Mouse (Mus musculus) cerebellum, adult 2 months (tissue): ENCODE measurements at regions not wholly inside any gene's neighbourhood (a gene's known extent, or its start where the extent isn't known, plus 50 kb on each side); places are given as distances from the start of the nearest gene placed in this dataset.

Source experiments
- CTCF ChIP-seq: fragments of 200-500 bp; IDR thresholded peaks from 2 replicates; pipeline ENCODE4 v1.5.1; 2011; ENCODE audit warnings: low read depth, mild to moderate bottlenecking, control low read depth, low read length, moderate library complexity, borderline replicate concordance; ENCODE audit not compliant: insufficient read depth
- POLR2A ChIP-seq: fragments of 200-500 bp; IDR thresholded peaks from 2 replicates; pipeline ENCODE4 v1.6.1; 2011; ENCODE audit warnings: low read length, control low read depth, borderline replicate concordance; ENCODE audit not compliant: insufficient read depth

DNA sequence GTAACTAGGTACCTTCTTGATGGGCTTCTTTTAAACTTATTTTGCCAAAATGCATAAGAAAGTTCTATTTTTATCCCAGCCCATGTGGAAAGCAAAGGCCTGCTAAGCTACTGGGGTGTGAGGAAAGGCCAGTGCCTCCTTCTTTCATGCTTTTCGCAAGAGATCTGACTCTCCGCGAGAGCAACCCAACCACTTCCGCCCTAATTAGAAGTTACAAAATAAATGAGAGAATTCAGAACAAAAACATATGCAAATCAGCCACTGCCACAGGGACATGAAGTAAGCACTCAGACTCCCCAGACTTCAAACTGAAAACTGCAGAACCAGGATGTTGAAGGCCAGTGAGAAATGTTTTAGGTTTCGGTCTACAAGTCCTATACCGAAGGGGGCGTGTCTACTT lies 91.4 kb downstream of the Edn1 start:
- TF ChIP-seq CTCF (no peak), POLR2A (no peak)
